ENCODE assay signal across 8 mouse cellular contexts in the genomic region with DNA sequence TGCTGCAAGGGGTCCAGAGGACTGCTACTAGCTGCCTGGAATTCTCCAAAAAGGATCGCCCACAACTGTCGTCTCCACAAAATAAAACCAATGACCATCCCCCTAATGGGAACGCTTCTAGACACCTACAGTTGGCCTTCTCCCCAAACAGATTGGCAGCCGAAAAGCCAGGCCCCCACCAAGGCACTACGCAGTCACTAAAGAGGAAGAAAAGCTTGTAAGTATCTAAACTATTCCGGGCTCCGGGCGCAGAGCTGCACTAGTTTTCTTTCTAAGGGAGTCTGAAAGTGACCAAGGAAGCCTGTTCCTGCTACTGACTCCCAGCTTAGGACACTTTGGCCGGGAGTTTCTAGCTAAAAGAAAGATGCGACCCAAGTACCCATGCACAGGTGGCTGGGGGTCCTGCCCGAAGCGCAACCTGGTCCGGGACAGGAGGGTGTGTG. TPM values are rescaled to one million over a fixed set of nuclear protein-coding genes. Genes with fewer than 3 reads are reported as not detected.
DNase-seq lines count a peak whose midpoint lies in the region; ATAC-seq and TF ChIP-seq lines count a peak whose summit lies in the region.

No protein-coding gene starts in this region.

- no peak for TF ChIP-seq CTCF in layer of hippocampus, adult 2 months (conservative IDR thresholded peaks at IDR 0.05)

- intact Hi-C loops in gastrocnemius, postnatal 36 days (cut with DNase I): loop anchor here (10.0 kb wide), 1 partner anchor 287 kb away; no protein-coding TSS in a partner anchor

- H3K36me3 ChIP-seq in forebrain, embryonic 15.5 days: no peaks in the 10 kb centered on the region
- no peaks in the 10 kb centered on the region for H3K36me3 ChIP-seq in liver, embryonic 12.5 days

- peak overlapping the region; percentile 83 for H3K9ac ChIP-seq in forebrain, embryonic 15.5 days (replicated peaks)
- no peak overlapping the region for H3K9ac ChIP-seq in liver, embryonic 12.5 days

- peak overlapping the region; percentile 87 for H3K27ac ChIP-seq in layer of hippocampus, adult 2 months
- no peak overlapping the region for H3K27ac ChIP-seq in forebrain, embryonic 15.5 days (replicated peaks)
- no peak overlapping the region for H3K27ac ChIP-seq in liver, embryonic 12.5 days

- H3K4me1 ChIP-seq in forebrain, embryonic 15.5 days: peaks cover 20% of the 10 kb centered on the region; the same call in 1 of the 2 replicates
- no peaks in the 10 kb centered on the region for H3K4me1 ChIP-seq in liver, embryonic 12.5 days

- peak overlapping the region; percentile 85 for H3K4me2 ChIP-seq in forebrain, embryonic 15.5 days (replicated peaks)
- peak overlapping the region; percentile 72 for H3K4me2 ChIP-seq in liver, embryonic 12.5 days

- H3K27me3 ChIP-seq in forebrain, embryonic 15.5 days: no peaks in the 10 kb centered on the region
- peaks cover 25% of the 10 kb centered on the region for H3K27me3 ChIP-seq in liver, embryonic 12.5 days (replicated peaks)

- DNase-seq in layer of hippocampus, adult 2 months (ENCODE audit: low spot score in 2 of 2): no peak
- DNase-seq in layer of hippocampus, adult 9-11 months: no peak
- no peak for DNase-seq in urinary bladder, postnatal 36 days (ENCODE audit: low spot score in 2 of 2)
- no peak for DNase-seq in gastrocnemius, postnatal 36 days
- DNase-seq in B cell, adult 2 months: no peak

- 0 out of 2 replicates have a peak, but pooled peaks have one; percentile 34 for ATAC-seq in common myeloid progenitor, adult 5-6 weeks (replicated peaks; ENCODE audit: low read depth, poor library complexity, severe bottlenecking)
- peak; percentile 24 for ATAC-seq in forebrain, embryonic 15.5 days (replicated peaks)
- no peak for ATAC-seq in liver, embryonic 12.5 days

- under 1% methylated on average over 13 of the region's 13 CpGs for WGBS in forebrain, embryonic 15.5 days
- 5% methylated on average over 13 of the region's 13 CpGs for WGBS in liver, embryonic 12.5 days (ENCODE audit: insufficient replicate concordance)

- H3K4me3 ChIP-seq in layer of hippocampus, adult 2 months: peak overlapping the region; percentile 80
- H3K4me3 ChIP-seq in forebrain, embryonic 15.5 days: peak overlapping the region; percentile 85
- peak overlapping the region; percentile 53 for H3K4me3 ChIP-seq in liver, embryonic 12.5 days

- H3K9me3 ChIP-seq in forebrain, embryonic 15.5 days: no peaks in the 10 kb centered on the region
- no peaks in the 10 kb centered on the region for H3K9me3 ChIP-seq in liver, embryonic 12.5 days (replicated peaks)

RNA-seq across cellular contexts. Expression of a gene that starts 0.7 kb away (rescaled TPM):
- total RNA-seq in layer of hippocampus, adult 2 months (2021): 10 to 100 TPM; 41.2 to 44.1 TPM
- not detected in 2 replicates for total RNA-seq in common myeloid progenitor, adult 5-6 weeks (2017)
- polyA plus RNA-seq in forebrain, embryonic 15.5 days (2015; fragmentation: Nextera tagmentation; extraction: Ambion mirVana): 11.8 and 13.4 TPM in 2 replicates
- polyA plus RNA-seq in liver, embryonic 12.5 days (2016; fragmentation: Nextera tagmentation; extraction: Ambion mirVana): 0.20 and 0.42 TPM in 2 replicates
- total RNA-seq in gastrocnemius, postnatal 36 days (2021): under 1 TPM in 1 of 2 experiments, not detected in 1; 0.20 TPM

Comparison
In these comparisons a context has a peak if more than half of its experiments do, and no peak if none do; other contexts are left out.
1. RNA of a gene that starts 0.7 kb away (total RNA-seq): 41.2 to 44.1 TPM in layer of hippocampus, adult 2 months; 0.20 TPM in gastrocnemius, postnatal 36 days and not detected in common myeloid progenitor, adult 5-6 weeks; every median in the first group is over 10 times any median in the second.
2. Peak in every context shown above with its lines, with median percentiles within 50 percentile points of each other: H3K4me3 ChIP-seq.